Mouse (Mus musculus) c-Kit-positive CD71-positive TER-119-negative erythroid progenitor cells, embryonic 14.5 days (primary cell): ENCODE measurements around the gene Pmf1.
"Not testable (repeated sequence)": the region's sequence is repeated elsewhere in the genome, so short reads cannot be mapped to it uniquely, and the experiment has no call there.

Experiments used
- DNase-seq: peaks from one replicate; pipeline ENCODE4 v3.0.0-alpha.2; 2013; ENCODE audit warnings: low read depth

Pmf1 gene

DNA sequence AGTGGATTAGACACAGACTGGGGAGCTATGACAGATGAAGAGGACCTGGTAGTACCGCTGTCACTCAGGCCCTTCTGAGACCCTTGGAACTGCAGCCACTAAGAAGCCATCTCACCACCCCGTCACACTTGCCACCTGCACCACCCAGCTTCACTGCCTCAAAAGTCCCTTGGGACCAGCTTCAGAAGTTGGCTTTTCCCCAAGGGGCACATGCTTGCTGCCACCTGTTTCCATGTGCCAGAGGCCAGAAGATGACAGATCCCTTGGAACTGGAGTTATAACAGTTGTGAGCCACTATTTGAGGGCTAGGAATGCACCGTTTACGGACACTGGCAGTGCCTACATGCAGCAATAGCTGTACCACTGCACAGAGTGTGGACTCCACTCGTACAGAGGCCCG, 14.8 kb downstream of the Pmf1 start:
- DNase-seq: no peak

- no peak for DNase-seq
These were observed 16.3 kb downstream of the Pmf1 start for GRCm38 (mm10) chr3:88393776-88394375.

DNA sequence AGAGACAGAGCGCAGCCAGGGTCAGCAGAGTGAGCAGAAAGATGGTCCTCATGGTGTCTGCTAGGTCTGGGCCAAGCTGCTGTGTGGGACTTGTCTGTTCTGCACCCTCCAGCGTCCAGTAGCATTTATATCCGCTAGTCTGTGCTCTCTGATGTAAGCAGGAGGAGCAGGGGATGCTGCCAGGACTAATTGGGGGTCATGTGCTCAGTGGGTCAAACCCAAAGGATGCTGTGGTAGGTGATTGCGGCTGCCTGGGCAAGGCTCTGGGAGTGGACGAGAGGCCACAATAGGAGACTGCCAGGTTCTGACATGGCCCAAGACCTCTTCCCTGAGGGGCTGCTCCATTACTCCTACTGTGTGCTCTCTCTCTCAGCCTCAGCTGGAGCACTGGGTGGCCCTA, 25.8 kb downstream of the Pmf1 start, which contains the start of gene Bglap:
Gene Bglap (minus strand): TSS at position 101 of the 400 bp plus-strand sequence.
- DNase-seq: no peak

DNA sequence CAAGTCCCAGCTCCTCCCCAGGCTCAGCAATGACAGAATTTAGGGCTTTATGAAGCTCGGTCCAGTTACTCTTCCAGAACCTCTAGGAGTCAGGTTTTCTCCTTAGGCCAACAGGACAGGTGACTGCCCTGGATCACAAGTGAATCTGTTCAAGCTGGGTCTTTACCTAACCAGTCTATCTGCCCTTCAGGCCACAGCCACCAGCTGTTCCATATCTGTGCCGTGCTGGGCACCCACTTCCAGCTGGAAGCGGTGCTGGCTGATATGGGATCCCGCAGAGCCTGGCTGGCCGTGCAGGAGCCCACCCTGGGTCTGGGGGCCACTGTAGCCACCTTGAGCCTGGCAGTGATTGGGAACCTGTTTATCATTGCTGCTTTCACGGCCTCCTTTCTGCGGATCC, 27.7 kb downstream of the Pmf1 start:
- not testable (repeated sequence) for DNase-seq

DNA sequence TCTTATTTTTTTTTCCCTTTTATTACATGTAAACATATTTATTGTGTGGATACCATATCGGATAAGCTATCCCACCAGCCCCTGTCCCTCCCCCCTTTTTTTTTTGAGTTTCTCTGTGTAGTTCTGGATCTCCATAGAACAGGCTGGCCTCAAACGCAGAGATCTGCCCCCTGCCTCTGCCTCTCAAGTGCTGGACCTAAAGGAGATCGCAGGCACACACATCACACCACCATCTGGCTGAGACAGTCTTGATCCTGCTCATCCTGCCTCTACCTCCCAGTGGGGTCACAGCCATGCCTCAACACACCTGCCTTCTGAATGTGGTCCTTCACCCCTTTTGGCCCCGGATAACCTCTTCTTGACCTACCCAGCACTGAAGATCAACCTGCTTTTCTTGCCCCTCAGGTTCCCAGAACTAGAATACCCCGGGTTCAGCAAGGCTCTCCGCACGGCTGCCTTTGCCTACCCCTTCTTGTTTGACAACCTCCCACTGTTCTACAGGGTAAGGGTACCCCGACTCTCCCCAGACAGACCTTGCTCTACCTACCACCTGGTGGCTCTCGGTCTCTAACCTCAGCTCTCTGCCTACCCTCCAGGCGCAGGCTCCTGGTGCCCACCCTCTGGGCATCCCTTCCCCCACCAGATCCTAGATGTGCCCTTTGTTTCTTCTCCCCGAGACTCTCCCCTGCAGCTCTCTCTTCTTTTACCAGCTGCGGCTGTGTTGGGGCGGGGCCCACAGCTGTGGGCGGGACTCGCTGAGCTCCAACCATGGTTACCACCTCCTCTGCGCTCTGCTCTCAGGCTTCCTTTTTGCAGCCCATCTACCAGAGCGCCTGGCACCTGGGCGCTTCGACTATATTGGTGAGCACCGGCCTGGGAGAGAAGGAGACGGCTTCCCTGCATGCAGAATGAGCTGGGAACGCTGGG, 28.5 kb downstream of the Pmf1 start:
- not testable (repeated sequence) for DNase-seq

GRCm38 (mm10) chr3:88378599-88378998, 31.5 kb downstream of the Pmf1 start, which contains the start of gene Bglap2:
TSS of gene Bglap2 (minus strand) at chr3:88378699.
- DNase-seq: not testable (repeated sequence)

- not testable (repeated sequence) for DNase-seq
These were observed 33.5 kb downstream of the Pmf1 start for GRCm38 (mm10) chr3:88376644-88377043.

GRCm38 (mm10) chr3:88375750-88376626, 34.1 kb downstream of the Pmf1 start:
- DNase-seq: peak; percentile 34

GRCm38 (mm10) chr3:88372643-88373042, 37.5 kb downstream of the Pmf1 start, which contains the start of gene Bglap3:
TSS of gene Bglap3 (minus strand) at chr3:88372743.
- not testable (repeated sequence) for DNase-seq

- DNase-seq: not testable (repeated sequence)
These were observed 41.6 kb downstream of the Pmf1 start for GRCm38 (mm10) chr3:88368511-88368910.

DNA sequence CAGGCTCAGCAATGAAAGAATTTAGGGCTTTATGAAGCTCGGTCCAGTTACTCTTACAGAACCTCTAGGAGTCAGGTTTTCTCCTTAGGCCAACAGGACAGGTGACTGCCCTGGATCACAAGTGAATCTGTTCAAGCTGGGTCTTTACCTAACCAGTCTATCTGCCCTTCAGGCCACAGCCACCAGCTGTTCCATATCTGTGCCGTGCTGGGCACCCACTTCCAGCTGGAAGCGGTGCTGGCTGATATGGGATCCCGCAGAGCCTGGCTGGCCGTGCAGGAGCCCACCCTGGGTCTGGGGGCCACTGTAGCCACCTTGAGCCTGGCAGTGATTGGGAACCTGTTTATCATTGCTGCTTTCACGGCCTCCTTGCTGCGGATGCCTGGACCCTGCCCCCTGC, 42.6 kb downstream of the Pmf1 start:
- not testable (repeated sequence) for DNase-seq

GRCm38 (mm10) chr3:88366830-88367428, 43.2 kb downstream of the Pmf1 start:
- not testable (repeated sequence) for DNase-seq

DNA sequence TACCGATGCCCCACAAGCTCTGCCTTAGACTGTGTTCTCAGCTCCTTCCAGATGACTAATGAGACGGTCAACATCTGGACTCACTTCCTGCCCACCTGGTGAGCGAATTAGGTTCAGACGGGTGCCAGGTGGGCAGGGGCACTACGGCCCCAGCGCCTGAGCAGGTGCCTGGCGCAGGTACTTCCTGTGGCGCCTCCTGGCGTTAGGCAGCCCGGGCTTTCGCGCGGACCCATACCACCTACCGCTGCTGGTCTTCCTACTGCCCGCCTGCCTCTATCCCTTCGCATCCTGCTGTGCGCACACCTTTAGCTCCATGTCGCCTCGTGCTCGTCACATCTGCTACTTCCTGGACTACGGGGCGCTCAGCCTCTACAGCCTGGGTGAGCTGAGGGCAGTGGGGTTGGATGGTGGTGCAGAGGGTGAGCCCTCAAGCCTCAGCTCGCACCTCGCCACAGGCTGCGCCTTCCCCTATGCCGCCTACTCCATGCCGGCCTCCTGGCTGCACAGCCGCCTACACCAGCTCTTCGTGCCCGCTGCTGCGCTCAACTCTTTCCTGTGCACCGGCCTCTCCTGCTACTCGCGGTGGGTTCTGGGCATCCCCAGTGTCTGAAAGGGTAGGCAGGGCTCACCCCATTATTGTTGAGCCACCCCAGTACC, 44.3 kb downstream of the Pmf1 start:
- no peak for DNase-seq

GRCm38 (mm10) chr3:88364337-88364736, 45.8 kb downstream of the Pmf1 start, which contains the start of gene Paqr6:
TSS of gene Paqr6 (plus strand) at chr3:88364584.
- peak; percentile 62 for DNase-seq

DNA sequence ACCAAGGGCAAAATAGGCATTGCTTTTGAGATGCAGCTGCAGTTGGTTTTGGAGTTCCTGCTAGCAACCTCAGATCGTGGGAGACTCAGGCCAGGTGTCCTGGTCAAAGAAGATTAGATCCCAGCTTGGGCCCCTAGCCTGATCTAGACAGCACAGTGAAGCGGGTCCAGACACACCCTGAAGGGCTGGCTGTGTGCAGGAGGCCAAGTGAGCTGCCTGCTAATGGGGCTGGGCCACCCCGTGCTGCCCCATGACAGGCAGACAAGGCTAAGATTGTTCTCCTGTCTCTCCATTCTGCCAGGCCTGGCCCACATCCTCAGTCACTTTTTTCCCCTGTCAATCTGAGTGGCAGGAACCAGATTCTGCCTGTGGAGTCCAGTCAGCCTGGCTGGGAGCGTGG, 46.4 kb downstream of the Pmf1 start:
- DNase-seq: peak; percentile 78

- DNase-seq: no peak
These were observed 48.4 kb downstream of the Pmf1 start for GRCm38 (mm10) chr3:88361612-88362313.

DNA sequence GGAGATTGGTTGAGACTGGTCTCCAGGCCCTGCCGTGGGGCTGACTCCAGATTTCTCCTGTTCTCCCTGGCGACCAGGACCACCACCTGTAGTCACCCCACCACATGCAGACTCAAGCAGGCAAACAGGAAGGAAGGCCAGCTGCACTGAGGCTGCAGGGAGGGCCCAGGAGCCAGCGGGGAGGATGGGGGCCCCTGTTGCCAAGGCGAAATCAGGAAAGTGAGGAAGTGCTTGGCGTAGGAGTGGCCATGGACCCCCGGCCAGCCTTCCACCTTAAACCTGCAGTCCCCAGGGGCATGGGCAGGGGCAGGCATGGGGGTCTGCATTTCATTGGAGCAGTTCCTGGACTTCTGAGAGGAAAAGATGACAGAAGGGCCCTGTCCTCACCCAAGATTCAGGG, 49.0 kb downstream of the Pmf1 start:
- no peak for DNase-seq

- no peak for DNase-seq
These were observed 50.1 kb downstream of the Pmf1 start for GRCm38 (mm10) chr3:88359989-88360388.

DNA sequence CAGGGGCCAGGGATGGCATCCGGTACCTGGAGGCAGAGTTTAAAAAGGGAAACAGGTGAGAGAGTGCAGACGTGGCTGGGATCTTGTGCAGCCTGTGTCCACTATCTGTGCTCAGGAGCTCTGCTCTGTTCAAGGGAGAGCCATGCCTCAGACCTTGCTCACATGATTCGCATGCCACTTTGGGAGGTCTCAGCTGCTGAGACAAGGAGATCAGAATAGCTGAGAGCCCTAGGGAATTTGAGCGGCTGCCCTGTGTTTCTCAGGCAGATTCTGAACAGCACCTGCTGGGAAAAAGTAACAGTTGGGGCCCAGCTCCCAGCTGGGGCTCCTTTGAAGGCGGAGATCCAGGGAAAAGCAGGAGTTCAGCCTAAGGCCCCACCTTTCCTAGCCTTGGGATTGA, 50.5 kb downstream of the Pmf1 start:
- no peak for DNase-seq
